Mouse (Mus musculus) limb, embryonic 12.5 days (tissue): ENCODE measurements around the gene Lrmp. TPM values are rescaled to one million over a fixed set of nuclear protein-coding genes. Genes with fewer than 3 reads are reported as not detected.

Source experiments
- ATAC-seq: fragments of 200-750 bp; cut with Nextera tagmentation; 2 replicates; pipeline ENCODE4 v1.8.0; 2017; ENCODE audit warnings: low read depth, moderate TSS enrichment; ENCODE audit not compliant: insufficient number of reproducible peaks, insufficient read depth, low FRiP score, low TSS enrichment
- H3K27ac ChIP-seq: fragments of 300-500 bp; sonication (generic); 2 replicates; pipeline ENCODE4 v1.5.1; 2016; ENCODE audit warnings: mild to moderate bottlenecking, moderate library complexity
- H3K27me3 ChIP-seq: fragments of 300-500 bp; sonication (generic); 2 replicates; pipeline ENCODE4 v1.6.1; 2016; ENCODE audit warnings: mild to moderate bottlenecking, moderate library complexity
- H3K36me3 ChIP-seq: fragments of 300-500 bp; sonication (generic); 2 replicates; pipeline ENCODE4 v1.6.1; 2016; ENCODE audit warnings: mild to moderate bottlenecking, moderate library complexity
- H3K4me1 ChIP-seq: fragments of 300-500 bp; sonication (generic); replicated peaks from 2 replicates; pipeline ENCODE4 v1.6.1; 2016
- H3K4me2 ChIP-seq: fragments of 300-500 bp; sonication (generic); 2 replicates; pipeline ENCODE4 v1.6.1; 2016; ENCODE audit warnings: mild to moderate bottlenecking, moderate library complexity
- H3K4me3 ChIP-seq: fragments of 300-500 bp; sonication (generic); replicated peaks from 2 replicates; pipeline ENCODE4 v1.5.1; 2016; ENCODE audit warnings: mild to moderate bottlenecking
- H3K9ac ChIP-seq: fragments of 300-500 bp; sonication (generic); replicated peaks from 2 replicates; pipeline ENCODE4 v1.6.1; 2016; ENCODE audit warnings: mild to moderate bottlenecking, moderate library complexity
- H3K9me3 ChIP-seq: fragments of 300-500 bp; sonication (generic); 2 replicates; pipeline ENCODE4 v1.6.1; 2016; ENCODE audit warnings: mild to moderate bottlenecking, moderate library complexity
- WGBS: fragments of 180-500 bp; shearing (Covaris S2); methylation state at CpG from one replicate; pipeline ENCODE4 v1.1.7; 2016; 5-methylcytosine and 5-hydroxymethylcytosine counted together
- polyA plus RNA-seq: library from polyadenylated mRNA; unstranded; fragments of >200 nt; fragmentation: Nextera tagmentation; extraction: Ambion mirVana; gene quantifications from 2 replicates; pipeline ENCODE4 v1.2.1, GENCODE M21; 2016

Lrmp gene
- polyA plus RNA-seq, 1 experiment from 2014 or later = 2.4 TPM

- H3K27me3 ChIP-seq = 0 out of 2 replicates have a peak, but pooled peaks cover 4% of the 10 kb centered on the region
- H3K9me3 ChIP-seq = no peaks in the 10 kb centered on the region
- no peak overlapping the region for H3K4me3 ChIP-seq
- WGBS = 70% methylated on average over 11 of the region's 11 CpGs
- no peaks in the 10 kb centered on the region for H3K36me3 ChIP-seq
- no peak overlapping the region for H3K4me2 ChIP-seq
- no peaks in the 10 kb centered on the region; the same call in 1 of the 2 replicates for H3K4me1 ChIP-seq
- ATAC-seq = no peak
- no peak overlapping the region for H3K9ac ChIP-seq
- no peak overlapping the region for H3K27ac ChIP-seq
These were observed 25.3 kb downstream of the Lrmp start for GRCm38 (mm10) chr6:145140706-145141105.

- WGBS = 93% methylated on average over 12 of the region's 12 CpGs
- H3K4me1 ChIP-seq = no peaks in the 10 kb centered on the region; the same call in 1 of the 2 replicates
- no peak overlapping the region for H3K4me3 ChIP-seq
- H3K4me2 ChIP-seq = no peak overlapping the region
- no peak for ATAC-seq
- H3K27ac ChIP-seq = no peak overlapping the region
- no peaks in the 10 kb centered on the region for H3K9me3 ChIP-seq
- no peak overlapping the region for H3K9ac ChIP-seq
- H3K36me3 ChIP-seq = no peaks in the 10 kb centered on the region
- 0 out of 2 replicates have a peak, but pooled peaks cover 4% of the 10 kb centered on the region for H3K27me3 ChIP-seq
These were observed 26.4 kb downstream of the Lrmp start for GRCm38 (mm10) chr6:145141827-145142226.

- H3K27me3 ChIP-seq = 0 out of 2 replicates have a peak, but pooled peaks cover 4% of the 10 kb centered on the region
These were observed 29.7 kb downstream of the Lrmp start for GRCm38 (mm10) chr6:145145173-145145572.

DNA sequence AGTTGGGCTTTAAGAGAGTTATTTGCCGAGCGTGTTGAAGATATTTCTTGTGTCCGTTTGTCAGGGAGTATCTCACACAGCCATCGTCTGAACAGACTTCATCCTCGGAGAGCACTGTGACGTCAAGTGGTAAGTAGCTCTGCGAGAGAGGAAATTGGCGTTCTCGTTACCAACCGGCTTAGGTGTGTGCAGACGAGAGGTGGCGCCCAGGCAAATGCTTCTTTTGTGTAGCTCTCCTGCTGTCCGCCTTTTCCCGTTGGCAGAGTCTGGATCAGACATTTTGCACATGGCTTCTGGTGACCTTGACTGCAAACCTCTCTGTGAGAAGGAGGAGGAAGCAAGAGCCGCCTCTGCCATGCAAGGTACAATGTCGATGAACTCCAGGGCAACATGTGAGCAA lies 32.3 kb downstream of the Lrmp start:
- no peak overlapping the region for H3K4me2 ChIP-seq
- WGBS = 68% methylated on average over 16 of the region's 16 CpGs
- H3K9ac ChIP-seq = no peak overlapping the region
- H3K27me3 ChIP-seq = 0 out of 2 replicates have a peak, but pooled peaks cover 4% of the 10 kb centered on the region
- no peaks in the 10 kb centered on the region for H3K9me3 ChIP-seq
- H3K4me3 ChIP-seq = no peak overlapping the region
- H3K36me3 ChIP-seq = no peaks in the 10 kb centered on the region
- no peak overlapping the region for H3K27ac ChIP-seq
- peaks cover 7% of the 10 kb centered on the region; the same call in 1 of the 2 replicates for H3K4me1 ChIP-seq
- ATAC-seq = no peak

More at GRCm38 (mm10) chr6:145145173-145145572, 29.7 kb downstream of the Lrmp start:
- Histone ChIP-seq H3K27ac (no peak overlapping the region), H3K9me3 (no peaks in the 10 kb centered on the region), H3K36me3 (no peaks in the 10 kb centered on the region), H3K4me3 (no peak overlapping the region), H3K4me2 (no peak overlapping the region), H3K9ac (no peak overlapping the region), H3K4me1 (peaks cover 7% of the 10 kb centered on the region; the same call in 1 of the 2 replicates)
- 63% methylated on average over 7 of the region's 7 CpGs for WGBS
- no peak for ATAC-seq

- Histone ChIP-seq H3K4me1 (peaks cover 7% of the 10 kb centered on the region; the same call in 1 of the 2 replicates), H3K27me3 (no peaks in the 10 kb centered on the region), H3K9ac (no peak overlapping the region), H3K4me2 (no peak overlapping the region), H3K36me3 (no peaks in the 10 kb centered on the region), H3K9me3 (no peaks in the 10 kb centered on the region), H3K4me3 (no peak overlapping the region), H3K27ac (no peak overlapping the region)
- ATAC-seq = no peak
- 57% methylated on average over 9 of the region's 9 CpGs for WGBS
These were observed 33.6 kb downstream of the Lrmp start for GRCm38 (mm10) chr6:145149054-145149453.

GRCm38 (mm10) chr6:145158619-145159018 lies 43.2 kb downstream of the Lrmp start:
- no peak overlapping the region for H3K4me2 ChIP-seq
- H3K9ac ChIP-seq = no peak overlapping the region
- 58% methylated on average over 4 of the region's 4 CpGs for WGBS
- no peaks in the 10 kb centered on the region for H3K27me3 ChIP-seq
- H3K4me3 ChIP-seq = no peak overlapping the region
- H3K9me3 ChIP-seq = no peaks in the 10 kb centered on the region
- ATAC-seq = no peak
- H3K36me3 ChIP-seq = no peaks in the 10 kb centered on the region
- H3K4me1 ChIP-seq = 0 out of 2 replicates have a peak, but pooled peaks cover 6% of the 10 kb centered on the region
- H3K27ac ChIP-seq = no peak overlapping the region

DNA sequence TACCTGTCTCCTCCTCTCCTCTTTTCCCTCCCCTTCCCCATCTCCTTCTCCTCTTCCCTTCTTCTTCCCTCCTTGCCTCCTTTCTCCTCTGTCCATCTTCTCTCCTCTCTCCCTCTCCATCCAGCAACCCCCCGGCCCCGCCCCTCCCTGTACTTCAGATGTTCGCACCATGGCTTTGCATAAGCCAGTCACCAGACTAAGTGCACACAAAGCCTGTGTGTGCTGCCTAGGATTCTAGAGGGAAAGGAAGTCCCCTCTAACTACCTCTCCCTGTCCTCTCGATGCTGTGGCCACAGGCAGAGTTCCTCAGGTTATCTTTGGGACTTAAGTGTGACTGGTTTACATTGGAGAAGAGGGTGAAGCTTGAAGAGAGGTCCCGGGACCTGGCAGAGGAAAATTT lies 45.1 kb downstream of the Lrmp start:
- H3K4me3 ChIP-seq = no peak overlapping the region
- H3K27me3 ChIP-seq = no peaks in the 10 kb centered on the region
- H3K27ac ChIP-seq = no peak overlapping the region
- H3K9me3 ChIP-seq = 0 out of 2 replicates have a peak, but pooled peaks cover 3% of the 10 kb centered on the region
- no peak overlapping the region for H3K4me2 ChIP-seq
- 0 out of 2 replicates have a peak, but pooled peaks cover 6% of the 10 kb centered on the region for H3K4me1 ChIP-seq
- H3K36me3 ChIP-seq = no peaks in the 10 kb centered on the region
- 55% methylated on average over 5 of the region's 5 CpGs for WGBS
- no peak for ATAC-seq
- H3K9ac ChIP-seq = no peak overlapping the region

GRCm38 (mm10) chr6:145171892-145172606 lies 56.6 kb downstream of the Lrmp start:
- WGBS = 78% methylated on average over 14 of the region's 14 CpGs
- no peaks in the 10 kb centered on the region for H3K27me3 ChIP-seq
- H3K9ac ChIP-seq = no peak overlapping the region
- no peak overlapping the region for H3K4me2 ChIP-seq
- no peaks in the 10 kb centered on the region for H3K36me3 ChIP-seq
- no peak for ATAC-seq
- no peaks in the 10 kb centered on the region for H3K9me3 ChIP-seq
- H3K27ac ChIP-seq = no peak overlapping the region
- H3K4me3 ChIP-seq = no peak overlapping the region
- peaks cover 57% of the 10 kb centered on the region for H3K4me1 ChIP-seq

GRCm38 (mm10) chr6:145173781-145174191 lies 58.3 kb downstream of the Lrmp start:
- 1% methylated on average over 10 of the region's 11 CpGs for WGBS

DNA sequence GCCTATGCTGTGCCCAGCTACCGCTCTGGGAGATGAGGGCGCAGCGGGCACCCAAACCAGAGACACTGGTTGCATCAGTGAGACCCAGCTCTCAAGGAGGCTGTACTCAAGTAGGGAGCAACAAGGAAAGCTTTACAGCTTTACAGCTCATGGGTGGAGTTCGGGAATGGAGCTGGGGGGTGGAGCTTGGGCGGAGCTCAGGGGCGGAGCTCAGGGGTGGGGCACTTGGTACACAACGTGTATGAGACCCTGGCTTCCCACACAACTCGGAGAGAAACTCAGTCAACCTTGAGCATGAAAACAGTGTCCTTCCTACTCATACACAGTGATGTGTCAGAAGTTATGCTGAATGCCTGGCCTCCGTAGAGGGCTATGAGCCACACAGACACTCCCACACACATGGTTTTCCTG lies 60.1 kb downstream of the Lrmp start:
- H3K27ac ChIP-seq = no peak overlapping the region
- no peaks in the 10 kb centered on the region for H3K9me3 ChIP-seq
- peaks cover 65% of the 10 kb centered on the region for H3K4me1 ChIP-seq
- no peaks in the 10 kb centered on the region for H3K27me3 ChIP-seq
- ATAC-seq = peak; percentile 15; the same call in 1 of the 2 replicates
- H3K9ac ChIP-seq = no peak overlapping the region
- no peaks in the 10 kb centered on the region for H3K36me3 ChIP-seq
- 26% methylated on average over 9 of the region's 9 CpGs for WGBS
- peak overlapping the region; percentile 15; the same call in 1 of the 2 replicates for H3K4me2 ChIP-seq
- H3K4me3 ChIP-seq = no peak overlapping the region

More at GRCm38 (mm10) chr6:145173781-145174191, 58.3 kb downstream of the Lrmp start:
- peak; percentile 82 for ATAC-seq
- H3K4me2 ChIP-seq = peak overlapping the region; percentile 39
- H3K4me3 ChIP-seq = no peak overlapping the region
- H3K27ac ChIP-seq = peak overlapping the region; percentile 72
- H3K9me3 ChIP-seq = no peaks in the 10 kb centered on the region
- no peaks in the 10 kb centered on the region for H3K36me3 ChIP-seq
- H3K27me3 ChIP-seq = no peaks in the 10 kb centered on the region
- peaks cover 65% of the 10 kb centered on the region for H3K4me1 ChIP-seq
- no peak overlapping the region for H3K9ac ChIP-seq

DNA sequence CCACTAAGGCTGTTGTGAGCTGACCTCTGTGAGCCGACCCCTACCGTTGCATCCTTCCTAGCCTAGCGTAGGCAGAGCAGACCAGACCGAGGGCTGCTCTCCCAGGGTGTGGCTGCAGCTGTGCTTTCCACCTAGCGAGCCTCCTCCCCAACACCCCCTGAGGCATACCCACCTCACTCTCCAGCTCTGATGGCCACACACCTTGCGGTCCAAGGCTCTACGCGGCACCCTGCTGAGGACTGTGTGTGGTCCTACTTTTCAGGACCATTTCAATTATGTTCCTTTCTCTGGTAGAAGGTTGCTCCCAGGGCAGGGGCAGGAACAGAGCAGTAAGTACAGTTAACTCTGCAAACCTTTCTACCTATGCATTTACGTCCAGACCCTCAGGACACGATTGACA lies 61.0 kb downstream of the Lrmp start:
- Histone ChIP-seq H3K27me3 (no peaks in the 10 kb centered on the region), H3K9ac (no peak overlapping the region), H3K27ac (no peak overlapping the region), H3K4me1 (peaks cover 63% of the 10 kb centered on the region), H3K9me3 (no peaks in the 10 kb centered on the region), H3K4me3 (no peak overlapping the region), H3K36me3 (no peaks in the 10 kb centered on the region), H3K4me2 (peak overlapping the region; percentile 10; the same call in 1 of the 2 replicates)
- 34% methylated on average over 10 of the region's 10 CpGs for WGBS
- no peak; the same call in 1 of the 2 replicates for ATAC-seq
